Mouse (Mus musculus) 3134 (cell line): Measurements from ENCODE around the gene Nfam1.
"Not testable (repeated sequence)": the region's sequence is repeated elsewhere in the genome, so short reads cannot be mapped to it uniquely, and the experiment has no call there.

Experiments used
- DNase-seq: peaks from one replicate; pipeline ENCODE4 v3.0.0-alpha.2; 2011; ENCODE audit warnings: low spot score; ENCODE audit not compliant: insufficient read length; ENCODE audit errors: extremely low read depth

Nfam1 gene

DNA sequence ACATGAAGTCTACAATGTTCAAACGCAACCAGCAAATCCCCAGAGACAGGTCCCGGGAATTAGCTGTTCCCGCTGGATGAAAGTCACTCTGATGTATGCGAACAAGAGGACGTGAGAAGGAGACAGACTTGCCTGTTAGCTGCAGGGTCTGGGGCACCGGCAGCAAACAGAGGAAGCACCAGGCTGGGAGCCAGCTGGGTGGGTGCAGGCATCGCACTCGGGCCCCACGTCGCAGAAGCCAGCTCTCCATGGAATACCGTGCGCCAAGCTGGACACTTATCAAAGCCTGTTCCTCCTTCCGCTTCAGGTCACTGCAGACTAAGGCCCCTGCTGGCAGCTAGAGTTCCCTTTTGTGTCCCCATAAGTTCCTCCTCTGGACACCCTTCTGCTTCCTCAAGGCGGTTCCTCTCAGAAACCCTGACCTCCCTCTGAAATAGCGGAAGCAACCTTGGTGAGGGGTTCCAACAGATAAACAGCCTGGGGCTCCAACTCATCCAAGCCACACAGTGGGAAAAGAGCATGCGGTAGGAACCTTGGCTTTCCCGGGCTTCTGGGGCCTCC lies at the start of gene Nfam1:
Nfam1 (minus strand) TSS at position 326 of the 561 bp plus-strand sequence.
- DNase-seq = no peak

DNA sequence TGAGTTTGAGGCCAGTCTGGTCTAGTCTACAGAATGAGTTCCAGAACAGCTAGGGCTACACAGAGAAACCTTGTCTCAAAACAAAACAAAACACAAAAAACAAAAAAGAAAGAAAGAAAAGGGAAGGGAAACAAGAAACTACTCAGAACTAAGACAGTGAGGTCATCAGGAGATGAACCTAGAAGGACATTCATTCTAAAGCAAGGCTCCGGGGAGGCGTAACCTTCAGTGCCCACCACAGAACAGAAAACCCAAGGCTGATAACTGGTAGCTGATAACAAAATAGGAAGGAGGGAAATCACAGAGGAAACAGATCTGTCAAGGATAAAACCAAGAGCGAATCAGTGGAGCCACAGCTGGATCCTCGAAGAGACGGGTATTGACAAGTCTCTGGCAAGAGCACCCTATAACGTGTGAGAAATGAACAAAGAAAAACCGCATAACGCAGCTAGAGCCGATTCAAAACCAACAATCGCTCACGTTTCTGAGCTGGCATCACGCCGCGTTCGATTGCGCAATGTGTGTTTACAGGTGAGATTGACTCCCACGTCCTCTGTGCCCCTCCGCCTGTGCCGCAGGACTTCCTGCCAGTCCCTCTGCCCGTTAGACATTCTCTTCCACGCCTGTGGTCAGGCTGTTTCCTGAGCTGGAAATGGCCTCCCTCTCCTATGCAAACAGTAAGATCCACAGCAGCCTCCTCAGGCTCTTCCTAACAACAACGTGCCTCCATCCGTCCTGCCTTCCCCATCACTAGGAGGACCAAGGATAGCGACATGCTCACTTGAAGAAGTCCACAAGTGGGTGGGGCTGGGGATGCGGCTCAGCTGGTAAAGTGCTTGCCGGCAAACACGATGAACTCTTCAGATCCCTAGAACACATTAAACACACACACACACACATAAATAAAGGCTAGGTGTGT lies 42.8 kb upstream of the Nfam1 start:
- no peak for DNase-seq

DNA sequence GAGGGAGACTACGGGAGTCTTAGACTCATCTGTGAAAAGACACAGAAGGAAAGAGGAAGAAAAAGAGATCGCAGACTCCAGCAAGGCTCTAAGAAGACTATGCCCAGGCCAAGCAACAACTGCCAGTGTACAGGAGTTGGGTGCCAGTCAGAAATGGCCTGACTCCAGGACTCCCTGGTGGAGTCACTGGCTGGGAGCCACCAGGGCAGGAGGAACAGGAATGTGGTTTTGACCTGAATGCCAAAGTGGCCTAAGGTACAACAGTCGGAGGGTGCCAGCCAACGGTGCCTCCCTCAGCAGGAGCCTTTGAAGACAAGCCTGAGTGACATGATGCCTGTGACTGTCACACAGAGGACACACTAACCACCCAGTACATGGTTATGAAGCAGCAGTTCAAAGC lies 41.1 kb upstream of the Nfam1 start:
- DNase-seq = peak; percentile 52

DNA sequence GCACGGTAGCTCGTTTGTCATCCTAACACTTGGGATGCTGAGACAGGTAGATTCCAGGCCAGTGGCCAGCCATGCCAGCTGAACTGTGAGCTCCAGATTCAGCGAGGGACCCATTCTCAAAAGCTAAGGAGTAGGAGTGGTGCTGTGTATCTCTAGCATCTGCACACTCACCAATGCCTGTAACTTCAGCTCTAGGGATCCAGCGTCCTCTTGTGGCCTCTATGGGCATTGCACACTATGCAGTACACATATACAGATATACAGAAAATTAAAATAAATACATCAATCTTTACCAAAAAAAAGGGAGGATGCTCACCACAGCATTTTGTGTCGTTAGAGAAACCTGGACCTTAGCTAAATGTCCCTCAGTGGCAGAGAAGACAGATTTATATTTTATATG lies 38.6 kb upstream of the Nfam1 start:
- DNase-seq = no peak

DNA sequence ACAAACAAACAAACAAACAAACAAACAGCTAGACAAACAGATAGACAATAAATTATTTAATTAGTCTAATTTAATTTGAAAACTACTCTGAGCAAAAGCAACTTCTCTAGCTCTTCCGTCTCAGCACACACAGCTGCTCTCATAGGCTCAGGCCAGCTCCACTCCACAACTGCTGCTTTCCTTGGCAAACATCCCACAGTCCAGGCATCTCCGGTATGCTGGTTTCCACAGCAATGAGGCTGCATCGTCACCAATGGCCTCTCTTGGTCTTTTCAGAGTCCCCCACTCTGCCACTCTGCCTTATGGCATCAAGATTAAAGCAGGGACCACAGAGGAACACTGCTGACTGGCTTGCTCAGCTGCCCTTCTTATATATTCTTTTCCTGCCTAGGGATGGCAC lies 37.8 kb upstream of the Nfam1 start:
- peak; percentile 68 for DNase-seq

DNA sequence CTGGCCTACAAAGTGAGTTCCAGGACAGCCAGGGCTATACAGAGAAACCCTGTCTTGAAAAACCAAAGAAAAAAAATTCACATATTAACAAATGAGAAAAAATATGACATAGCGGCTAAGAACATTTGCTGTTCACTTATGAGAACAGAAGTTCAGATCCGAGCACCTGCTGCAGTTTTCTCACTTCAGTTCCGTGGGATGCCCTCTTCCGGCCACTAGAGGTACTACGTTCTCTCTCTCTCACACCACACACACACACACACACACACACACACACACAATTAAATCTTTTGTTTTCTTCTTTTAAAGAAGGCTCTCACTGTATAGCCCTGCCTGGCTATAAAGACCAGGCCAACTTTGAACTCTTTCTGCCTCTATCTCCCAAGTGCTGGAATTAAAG lies 35.2 kb upstream of the Nfam1 start:
- DNase-seq = no peak

DNA sequence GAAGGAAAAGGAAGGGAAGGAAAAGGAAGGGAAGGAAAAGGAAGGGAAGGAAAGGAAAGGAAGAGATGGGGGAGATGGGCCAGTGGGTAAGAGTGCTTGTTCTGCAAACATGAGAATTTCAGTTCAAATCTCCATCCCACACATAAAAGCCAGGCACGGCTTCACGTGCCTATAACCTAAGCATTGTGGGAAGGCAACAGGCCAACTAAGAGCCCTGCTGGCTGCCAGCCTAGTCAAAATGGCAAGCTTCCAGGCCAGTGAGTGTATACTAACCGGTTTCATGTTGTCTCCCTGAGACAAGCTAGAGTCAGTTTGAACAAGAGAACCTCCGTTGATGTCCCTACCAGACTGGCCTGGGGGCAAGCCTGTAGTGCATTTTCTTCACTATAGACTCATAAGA lies 32.4 kb upstream of the Nfam1 start:
- peak; percentile 59 for DNase-seq

DNA sequence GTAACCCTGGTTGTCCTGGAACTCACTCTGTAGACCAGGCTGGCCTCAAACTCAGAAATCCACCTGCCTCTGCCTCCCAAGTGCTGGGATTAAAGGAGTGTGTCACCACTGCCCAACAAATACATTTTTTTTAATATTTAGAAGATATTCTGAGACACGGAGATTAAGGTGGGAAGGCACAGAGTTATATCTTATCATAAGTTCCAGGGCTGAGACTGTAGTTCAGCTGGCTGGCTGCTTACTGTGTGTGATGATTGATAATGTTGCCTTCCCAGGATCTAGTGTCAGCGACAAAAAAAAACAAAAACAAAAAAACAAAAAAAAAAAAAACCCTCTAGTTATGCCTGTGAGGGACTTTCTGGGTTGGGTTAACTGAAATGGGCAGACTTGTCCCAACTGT lies 29.5 kb upstream of the Nfam1 start:
- DNase-seq = not testable (repeated sequence)

DNA sequence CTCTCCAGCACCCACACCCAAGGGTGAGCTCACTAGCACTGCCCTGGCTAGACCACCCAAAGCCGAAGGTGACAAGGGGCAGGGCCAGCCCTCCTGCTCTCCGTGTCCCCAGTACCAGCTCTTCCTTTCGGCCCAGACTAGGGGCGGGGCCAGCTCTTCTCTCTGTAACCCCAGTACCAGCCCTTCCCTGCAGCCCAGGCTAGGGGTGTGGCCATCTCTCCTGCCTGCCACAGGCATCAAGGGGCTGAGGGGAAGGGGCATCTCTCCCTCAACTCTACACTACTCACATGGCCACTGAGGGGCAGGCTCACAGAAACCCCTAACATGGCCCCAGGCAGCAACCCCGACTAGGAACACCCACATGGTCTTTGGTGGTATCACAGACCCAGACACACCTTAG lies 28.6 kb upstream of the Nfam1 start:
- DNase-seq = no peak

DNA sequence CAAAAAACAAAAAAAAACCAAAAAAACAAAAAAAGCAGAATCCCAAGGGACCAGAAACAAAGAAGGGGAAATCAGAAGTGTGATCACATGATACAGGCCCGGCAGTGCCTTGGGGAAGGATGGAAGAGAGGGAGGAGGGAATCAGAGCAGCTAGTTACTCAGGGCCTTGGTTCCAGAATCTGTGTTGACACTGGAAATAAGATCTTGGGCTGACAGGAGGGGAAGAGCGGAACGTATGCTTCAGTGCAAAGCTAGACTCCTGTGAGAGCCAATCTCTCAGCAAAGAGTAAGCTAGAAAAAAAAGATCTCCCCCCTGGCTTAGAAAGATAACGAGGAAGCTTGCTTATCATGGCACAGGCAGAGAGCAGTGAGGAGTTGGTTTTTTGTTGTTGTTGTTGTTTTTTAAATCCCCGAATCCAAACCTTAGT lies 26.1 kb upstream of the Nfam1 start:
- no peak for DNase-seq

DNA sequence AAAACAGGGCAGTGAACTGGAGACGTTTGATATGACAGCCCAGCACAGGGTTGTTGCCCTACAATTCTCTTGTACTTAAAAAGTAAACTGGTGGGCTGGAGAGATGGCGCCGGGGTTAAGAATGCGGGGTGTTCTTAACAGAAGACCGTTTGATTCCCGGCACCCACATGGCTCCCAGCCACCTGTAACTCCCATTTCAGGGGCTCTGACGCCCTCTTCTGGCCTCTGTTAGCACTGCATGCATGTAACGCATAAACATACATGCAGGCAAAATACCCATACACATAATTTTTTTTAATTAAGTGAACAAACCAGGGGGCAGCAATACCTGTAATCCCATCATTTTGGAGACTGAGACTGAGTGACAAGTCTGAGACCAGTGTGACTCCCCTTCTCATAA lies 24.4 kb upstream of the Nfam1 start:
- DNase-seq = no peak

DNA sequence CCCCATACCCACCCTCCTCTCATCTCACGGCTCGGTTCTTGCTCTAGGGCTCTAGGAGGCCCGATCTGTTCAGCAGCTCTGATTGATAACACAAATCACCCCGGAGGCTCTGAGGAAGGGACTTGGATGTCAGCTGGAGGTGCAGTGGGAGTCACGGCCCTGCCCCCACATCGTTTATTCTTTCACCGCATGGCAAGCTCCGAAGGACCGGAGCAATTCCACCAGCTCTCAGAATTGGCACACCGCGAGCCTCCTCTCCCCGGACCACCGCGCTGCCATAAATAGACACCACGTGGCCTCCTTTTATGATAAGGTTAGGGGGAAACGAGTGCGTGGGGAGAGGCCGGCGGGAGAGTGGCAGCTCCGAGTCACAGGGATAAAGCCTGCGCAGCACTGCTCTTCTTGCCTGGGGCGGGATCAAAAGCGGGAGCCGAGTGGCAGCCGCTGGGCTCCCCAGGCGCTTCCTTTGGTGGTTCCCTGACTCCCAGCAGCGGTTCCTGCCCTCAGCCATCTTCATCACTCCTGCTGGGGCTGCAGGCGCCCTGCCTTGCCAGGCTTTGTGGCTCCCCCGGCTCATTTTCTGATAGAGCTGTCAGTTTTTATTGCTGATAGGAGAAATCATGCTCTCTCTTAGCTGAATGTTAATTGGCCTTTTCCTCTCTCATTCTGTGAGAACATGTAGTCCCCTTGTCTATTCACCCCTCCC lies 23.4 kb upstream of the Nfam1 start:
- no peak for DNase-seq

DNA sequence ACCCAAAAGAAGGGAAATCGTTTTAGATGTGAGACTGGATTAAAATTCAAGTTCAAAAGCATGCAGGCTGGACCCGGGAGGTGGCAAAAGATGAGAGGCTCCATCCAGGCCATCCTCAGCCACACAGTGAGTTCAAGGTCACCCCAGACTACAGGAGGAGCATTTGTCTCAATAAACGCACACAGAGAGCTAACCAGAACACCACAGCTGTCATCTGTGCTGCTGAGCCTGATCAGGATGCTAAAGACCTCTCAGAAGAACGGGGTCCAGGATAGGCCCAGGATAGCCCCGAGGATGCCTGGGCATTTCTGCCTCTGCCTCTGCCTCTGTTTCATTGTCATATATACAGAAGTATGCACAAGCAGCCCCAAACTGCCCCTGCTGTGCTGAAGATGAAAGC lies 22.5 kb upstream of the Nfam1 start:
- no peak for DNase-seq

DNA sequence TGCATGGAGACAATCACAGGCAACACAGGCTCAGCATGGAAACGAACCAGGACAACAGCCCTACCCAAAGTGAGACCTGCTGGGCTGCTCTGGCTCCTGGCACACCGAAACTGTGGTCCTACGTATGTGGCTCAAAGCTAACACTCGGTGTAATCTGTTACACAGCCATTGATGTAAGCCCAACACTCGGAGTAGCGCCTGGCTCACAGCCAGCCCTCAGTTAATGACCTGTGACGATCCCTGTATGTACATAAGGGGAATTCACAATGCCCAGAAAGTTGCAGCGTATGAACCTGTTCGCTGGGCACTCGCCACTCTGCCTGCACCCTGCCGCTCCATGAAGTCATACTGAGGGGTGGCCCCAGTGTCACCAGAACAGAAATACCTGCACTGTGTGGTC lies 20.2 kb upstream of the Nfam1 start:
- no peak for DNase-seq

DNA sequence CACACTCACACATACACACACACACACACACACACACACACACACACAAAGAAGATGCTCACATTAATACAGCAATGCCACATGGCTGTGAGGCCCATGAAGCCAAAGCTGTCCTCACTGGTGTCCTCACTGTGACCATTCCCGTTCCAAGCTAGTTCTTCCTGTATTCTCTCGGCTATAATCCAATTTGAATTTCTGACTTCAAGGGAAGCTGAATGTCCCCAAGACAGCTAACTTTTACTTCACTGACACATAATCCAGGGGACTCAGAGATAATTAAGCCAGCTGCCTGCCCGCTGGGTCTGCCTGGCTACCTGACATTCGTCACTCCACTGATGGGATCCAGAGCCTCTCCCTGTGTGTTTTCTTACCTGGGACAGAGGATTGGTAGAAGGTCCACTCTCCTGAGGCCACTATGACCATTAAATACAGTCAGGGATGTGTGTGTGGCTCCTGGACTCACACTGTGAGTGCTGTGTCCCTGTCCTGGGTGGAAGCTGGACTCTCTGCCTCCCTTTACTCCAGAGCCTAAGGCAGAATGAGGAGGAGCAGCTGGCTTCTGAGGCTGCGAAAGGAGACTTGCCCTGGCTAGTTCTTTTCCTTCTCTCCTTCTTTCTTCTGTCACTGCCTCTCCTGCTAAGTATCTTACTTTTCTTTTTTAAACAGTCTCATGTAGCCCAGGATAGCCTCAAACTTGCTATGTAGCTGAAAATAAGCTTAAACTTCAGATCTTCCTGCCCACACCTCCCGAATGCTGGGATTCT lies 19.4 kb upstream of the Nfam1 start:
- no peak for DNase-seq

DNA sequence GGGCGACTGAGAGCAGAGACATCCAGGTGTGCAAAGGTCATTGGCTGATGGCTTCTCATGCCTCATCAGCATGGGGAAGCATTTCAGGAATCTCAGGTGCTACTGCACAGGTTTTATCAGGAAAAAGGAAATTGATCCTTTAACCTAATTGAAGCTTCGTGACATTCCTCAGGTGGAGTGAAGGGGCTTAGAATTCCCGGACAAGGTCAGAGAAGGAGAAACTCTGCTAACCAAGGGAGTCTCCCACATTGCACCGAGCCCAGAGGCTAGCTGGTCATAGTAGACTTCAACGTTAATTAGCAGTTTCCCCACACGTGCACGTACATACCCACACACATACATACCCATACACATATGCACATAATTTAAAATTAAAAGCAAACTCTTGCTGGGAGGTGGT lies 13.6 kb upstream of the Nfam1 start:
- no peak for DNase-seq

DNA sequence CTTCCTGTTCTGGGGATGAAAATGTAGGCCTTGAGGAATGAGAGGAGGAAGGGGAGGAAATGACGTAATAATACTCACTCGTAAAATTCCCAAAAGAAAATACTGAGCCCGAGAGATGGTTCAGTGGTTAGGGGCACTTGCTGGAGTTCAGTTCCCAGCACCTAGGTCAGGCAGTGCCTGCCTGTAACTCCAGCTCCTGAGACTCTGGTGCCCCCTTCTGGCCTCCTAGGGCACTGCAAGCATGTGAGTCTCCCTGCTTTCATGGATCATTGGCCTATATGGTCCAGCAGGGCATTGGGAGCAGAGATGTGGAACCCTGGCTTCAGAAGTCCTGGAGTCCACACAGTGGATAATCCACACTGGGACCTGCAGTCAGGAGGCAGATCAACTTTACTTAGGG lies 13.2 kb upstream of the Nfam1 start:
- no peak for DNase-seq

DNA sequence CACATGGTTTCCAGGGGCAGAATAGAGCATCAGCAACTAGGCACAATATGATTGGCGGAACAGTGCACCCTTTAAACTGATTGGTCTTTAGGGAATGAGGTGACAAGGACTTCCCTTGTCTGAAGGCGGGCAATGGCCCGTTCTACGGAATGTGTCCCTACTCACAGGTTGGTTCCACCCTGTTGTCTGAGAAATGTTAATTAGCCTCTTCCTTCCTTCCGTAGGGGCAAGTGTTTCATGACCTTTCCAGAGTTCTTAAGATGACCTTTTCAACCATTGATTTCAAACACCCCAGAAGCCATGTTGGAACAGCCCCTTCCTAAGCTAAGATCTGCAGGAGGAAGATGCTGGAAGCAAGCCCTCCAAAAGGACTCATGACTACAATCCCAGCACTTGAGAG lies 12.5 kb upstream of the Nfam1 start:
- DNase-seq = not testable (repeated sequence)

DNA sequence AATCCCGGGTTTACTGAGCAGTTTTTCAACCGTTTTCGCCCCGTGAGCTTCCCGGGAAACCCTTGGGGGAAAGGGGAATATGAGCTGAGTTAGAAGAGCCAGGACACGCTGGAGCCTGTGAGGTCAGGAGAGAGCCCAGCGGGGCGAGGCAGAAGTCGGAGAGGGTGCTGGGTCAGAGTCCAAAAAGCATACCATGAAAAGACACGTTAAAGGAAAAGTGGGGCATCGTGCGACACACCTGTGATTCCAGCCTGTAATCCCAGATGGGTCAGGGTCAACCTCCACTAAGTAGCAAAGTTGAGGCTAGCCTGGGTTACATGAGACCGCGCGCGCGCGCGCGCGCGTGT lies 10.2 kb upstream of the Nfam1 start:
- no peak for DNase-seq

DNA sequence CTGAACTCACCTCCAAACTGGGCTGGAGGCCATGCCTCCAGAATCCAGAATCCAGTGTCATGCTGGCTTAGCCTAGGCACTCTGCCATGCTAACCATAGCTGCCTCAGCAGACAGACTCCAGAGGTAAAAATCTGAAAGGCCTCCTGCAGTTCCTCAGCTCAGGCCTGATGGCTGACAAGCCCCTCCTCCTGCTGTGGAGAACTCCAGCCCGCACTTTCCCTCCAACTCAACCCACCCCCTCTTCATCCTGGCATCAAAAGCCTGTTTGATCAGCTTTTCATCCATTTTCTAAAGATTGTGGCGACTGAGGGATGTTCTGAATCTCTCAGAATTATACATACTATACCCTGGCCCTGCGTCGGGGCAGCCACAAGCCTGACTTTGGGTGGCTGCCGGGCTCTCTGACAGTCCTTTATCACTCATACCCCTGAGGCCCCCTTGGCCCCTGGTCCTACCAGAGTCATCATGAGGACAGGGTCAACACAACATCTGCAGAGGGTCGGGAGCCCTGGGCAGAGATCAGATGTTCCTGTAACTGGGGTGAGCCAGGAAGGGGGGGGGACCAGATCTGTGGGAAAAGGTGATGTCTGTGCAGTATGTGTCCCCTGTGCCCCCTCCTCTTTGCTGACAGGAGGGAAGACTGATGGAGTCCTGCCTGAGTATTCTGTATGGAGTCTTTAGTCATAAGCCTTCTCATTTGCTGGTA lies 9.7 kb upstream of the Nfam1 start:
- DNase-seq = no peak

DNA sequence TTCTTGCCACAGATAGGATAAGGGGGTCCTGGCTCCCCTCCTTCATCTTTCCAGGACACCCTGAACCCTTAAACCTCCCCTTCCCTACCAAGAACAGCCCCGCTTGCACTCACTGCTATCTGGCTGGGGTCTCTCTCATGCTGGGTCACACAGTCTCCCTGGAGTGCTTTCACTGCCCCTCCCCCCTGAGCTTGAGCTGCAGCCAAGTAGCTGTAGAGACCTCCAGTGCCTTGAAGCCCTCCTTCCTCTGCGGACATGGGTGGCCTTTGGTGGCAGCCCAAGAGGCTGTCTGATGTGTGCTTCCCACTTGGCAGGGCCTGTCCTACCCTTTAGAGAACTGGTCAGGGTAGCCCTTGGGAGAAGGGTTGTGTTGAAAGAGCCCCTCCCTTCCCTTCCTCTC lies 7.0 kb upstream of the Nfam1 start:
- DNase-seq = no peak
